Mouse (Mus musculus): ENCODE measurements around the gene Vmn1r180.
"Not testable (repeated sequence)": the region's sequence is repeated elsewhere in the genome, so short reads cannot be mapped to it uniquely, and the experiment has no call there.

GRCm38 (mm10) chr7:23968044-23968443 lies 17.6 kb downstream of the Vmn1r180 start:
- not testable (repeated sequence) for TF ChIP-seq CTCF (IDR thresholded peaks at IDR 0.05; ENCODE audit: insufficient read depth, low read length); POLR2A (IDR thresholded peaks at IDR 0.05; ENCODE audit: borderline replicate concordance, extremely low read depth, low read depth, low read length)

Measured in lung, adult 2 months (tissue).